Mouse (Mus musculus): ENCODE measurements around the gene Pigm. TPM values are rescaled to one million over a fixed set of nuclear protein-coding genes. Genes with fewer than 3 reads are reported as not detected.

Pigm gene
- polyA plus RNA-seq, 1 experiment, result 19.9 TPM

GRCm38 (mm10) chr1:172423393-172423792 lies 47.0 kb downstream of the Pigm start:
- Histone ChIP-seq H3K4me1 (ENCODE audit: control insufficient read depth, insufficient read depth, low read length) (peaks cover 2% of the 10 kb centered on the region), H3K9ac (ENCODE audit: low read depth, poor library complexity, severe bottlenecking) (no peak overlapping the region), H3K27me3 (ENCODE audit: control insufficient read depth, insufficient read depth, low read length, poor library complexity, severe bottlenecking) (no peaks in the 10 kb centered on the region), H3K36me3 (ENCODE audit: control insufficient read depth, insufficient read depth, low read length, poor library complexity, severe bottlenecking) (no peaks in the 10 kb centered on the region), H3K9me3 (replicated peaks; ENCODE audit: control insufficient read depth, insufficient read depth, low read length, poor library complexity, severe bottlenecking) (no peaks in the 10 kb centered on the region), H3K27ac (ENCODE audit: insufficient read depth, low read length) (no peak overlapping the region), H3K4me3 (ENCODE audit: low read depth, low read length) (no peak overlapping the region)
- TF ChIP-seq POLR2A (IDR thresholded peaks at IDR 0.05; ENCODE audit: insufficient read depth, low read length) (no peak), CTCF (IDR thresholded peaks at IDR 0.05; ENCODE audit: low read depth, low read length) (no peak), EP300 (IDR thresholded peaks at IDR 0.05; ENCODE audit: insufficient read depth, low read depth, low read length) (no peak)

GRCm38 (mm10) chr1:172426419-172426818 lies 50.1 kb downstream of the Pigm start:
- H3K4me1 ChIP-seq (ENCODE audit: control insufficient read depth, insufficient read depth, low read length), result no peaks in the 10 kb centered on the region
- no peak overlapping the region for H3K4me3 ChIP-seq (ENCODE audit: low read depth, low read length)
- no peak overlapping the region for H3K9ac ChIP-seq (ENCODE audit: low read depth, poor library complexity, severe bottlenecking)
- TF ChIP-seq POLR2A (IDR thresholded peaks at IDR 0.05; ENCODE audit: insufficient read depth, low read length), result no peak
- TF ChIP-seq CTCF (IDR thresholded peaks at IDR 0.05; ENCODE audit: low read depth, low read length), result no peak
- TF ChIP-seq EP300 (IDR thresholded peaks at IDR 0.05; ENCODE audit: insufficient read depth, low read depth, low read length), result peak; percentile 66; the same call in 1 of the 2 replicates
- H3K36me3 ChIP-seq (ENCODE audit: control insufficient read depth, insufficient read depth, low read length, poor library complexity, severe bottlenecking), result no peaks in the 10 kb centered on the region
- no peaks in the 10 kb centered on the region for H3K9me3 ChIP-seq (replicated peaks; ENCODE audit: control insufficient read depth, insufficient read depth, low read length, poor library complexity, severe bottlenecking)
- no peaks in the 10 kb centered on the region for H3K27me3 ChIP-seq (ENCODE audit: control insufficient read depth, insufficient read depth, low read length, poor library complexity, severe bottlenecking)
- no peak overlapping the region for H3K27ac ChIP-seq (ENCODE audit: insufficient read depth, low read length)

DNA sequence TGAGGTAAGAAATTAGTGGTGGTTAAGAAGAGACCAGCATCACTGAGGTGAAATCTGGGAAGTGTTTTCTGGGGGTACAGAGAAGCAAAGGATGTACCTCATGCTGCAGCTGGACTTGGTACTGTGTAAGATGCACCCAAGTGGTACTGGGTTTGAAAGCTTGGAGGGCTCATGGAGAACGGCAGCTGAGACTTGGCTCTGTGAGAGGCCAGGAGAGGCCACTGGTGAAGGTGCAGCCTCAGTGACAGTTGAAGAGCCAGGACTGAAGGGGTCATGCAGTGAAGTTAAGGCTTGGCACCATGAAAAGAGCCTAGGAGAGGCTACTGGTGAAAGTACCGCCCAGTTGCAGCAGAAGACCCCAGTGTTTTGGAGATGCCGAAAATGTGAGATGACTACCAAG lies 51.5 kb downstream of the Pigm start:
- H3K4me1 ChIP-seq (ENCODE audit: control insufficient read depth, insufficient read depth, low read length), result no peaks in the 10 kb centered on the region
- TF ChIP-seq POLR2A (IDR thresholded peaks at IDR 0.05; ENCODE audit: insufficient read depth, low read length) (no peak), EP300 (IDR thresholded peaks at IDR 0.05; ENCODE audit: insufficient read depth, low read depth, low read length) (no peak), CTCF (IDR thresholded peaks at IDR 0.05; ENCODE audit: low read depth, low read length) (no peak)
- no peaks in the 10 kb centered on the region for H3K9me3 ChIP-seq (replicated peaks; ENCODE audit: control insufficient read depth, insufficient read depth, low read length, poor library complexity, severe bottlenecking)
- no peaks in the 10 kb centered on the region for H3K27me3 ChIP-seq (ENCODE audit: control insufficient read depth, insufficient read depth, low read length, poor library complexity, severe bottlenecking)
- no peaks in the 10 kb centered on the region for H3K36me3 ChIP-seq (ENCODE audit: control insufficient read depth, insufficient read depth, low read length, poor library complexity, severe bottlenecking)
- H3K4me3 ChIP-seq (ENCODE audit: low read depth, low read length), result no peak overlapping the region
- H3K27ac ChIP-seq (ENCODE audit: insufficient read depth, low read length), result no peak overlapping the region
- no peak overlapping the region for H3K9ac ChIP-seq (ENCODE audit: low read depth, poor library complexity, severe bottlenecking)

GRCm38 (mm10) chr1:172428614-172429013 lies 52.3 kb downstream of the Pigm start:
- Histone ChIP-seq H3K9me3 (replicated peaks; ENCODE audit: control insufficient read depth, insufficient read depth, low read length, poor library complexity, severe bottlenecking) (no peaks in the 10 kb centered on the region), H3K27ac (ENCODE audit: insufficient read depth, low read length) (no peak overlapping the region), H3K36me3 (ENCODE audit: control insufficient read depth, insufficient read depth, low read length, poor library complexity, severe bottlenecking) (no peaks in the 10 kb centered on the region)

GRCm38 (mm10) chr1:172430731-172431220 lies 54.4 kb downstream of the Pigm start:
- H3K9me3 ChIP-seq (replicated peaks; ENCODE audit: control insufficient read depth, insufficient read depth, low read length, poor library complexity, severe bottlenecking), result no peaks in the 10 kb centered on the region
- no peaks in the 10 kb centered on the region for H3K4me1 ChIP-seq (ENCODE audit: control insufficient read depth, insufficient read depth, low read length)
- H3K27me3 ChIP-seq (ENCODE audit: control insufficient read depth, insufficient read depth, low read length, poor library complexity, severe bottlenecking), result no peaks in the 10 kb centered on the region
- H3K27ac ChIP-seq (ENCODE audit: insufficient read depth, low read length), result no peak overlapping the region
- H3K4me3 ChIP-seq (ENCODE audit: low read depth, low read length), result no peak overlapping the region
- H3K9ac ChIP-seq (ENCODE audit: low read depth, poor library complexity, severe bottlenecking), result no peak overlapping the region
- TF ChIP-seq EP300 (IDR thresholded peaks at IDR 0.05; ENCODE audit: insufficient read depth, low read depth, low read length), result no peak
- TF ChIP-seq POLR2A (IDR thresholded peaks at IDR 0.05; ENCODE audit: insufficient read depth, low read length), result no peak
- TF ChIP-seq CTCF (IDR thresholded peaks at IDR 0.05; ENCODE audit: low read depth, low read length), result no peak
- no peaks in the 10 kb centered on the region for H3K36me3 ChIP-seq (ENCODE audit: control insufficient read depth, insufficient read depth, low read length, poor library complexity, severe bottlenecking)

More at GRCm38 (mm10) chr1:172428614-172429013, 52.3 kb downstream of the Pigm start:
- no peak overlapping the region for H3K4me3 ChIP-seq (ENCODE audit: low read depth, low read length)
- no peak for TF ChIP-seq POLR2A (IDR thresholded peaks at IDR 0.05; ENCODE audit: insufficient read depth, low read length)
- TF ChIP-seq CTCF (IDR thresholded peaks at IDR 0.05; ENCODE audit: low read depth, low read length), result no peak
- no peak for TF ChIP-seq EP300 (IDR thresholded peaks at IDR 0.05; ENCODE audit: insufficient read depth, low read depth, low read length)
- H3K4me1 ChIP-seq (ENCODE audit: control insufficient read depth, insufficient read depth, low read length), result no peaks in the 10 kb centered on the region
- no peaks in the 10 kb centered on the region for H3K27me3 ChIP-seq (ENCODE audit: control insufficient read depth, insufficient read depth, low read length, poor library complexity, severe bottlenecking)
- no peak overlapping the region for H3K9ac ChIP-seq (ENCODE audit: low read depth, poor library complexity, severe bottlenecking)

GRCm38 (mm10) chr1:172431836-172432586 lies 55.7 kb downstream of the Pigm start:
- H3K9me3 ChIP-seq (replicated peaks; ENCODE audit: control insufficient read depth, insufficient read depth, low read length, poor library complexity, severe bottlenecking), result no peaks in the 10 kb centered on the region
- no peaks in the 10 kb centered on the region for H3K36me3 ChIP-seq (ENCODE audit: control insufficient read depth, insufficient read depth, low read length, poor library complexity, severe bottlenecking)
- TF ChIP-seq EP300 (IDR thresholded peaks at IDR 0.05; ENCODE audit: insufficient read depth, low read depth, low read length) (no peak), CTCF (IDR thresholded peaks at IDR 0.05; ENCODE audit: low read depth, low read length) (no peak), POLR2A (IDR thresholded peaks at IDR 0.05; ENCODE audit: insufficient read depth, low read length) (no peak)
- no peak overlapping the region for H3K4me3 ChIP-seq (ENCODE audit: low read depth, low read length)
- H3K27me3 ChIP-seq (ENCODE audit: control insufficient read depth, insufficient read depth, low read length, poor library complexity, severe bottlenecking), result no peaks in the 10 kb centered on the region
- H3K27ac ChIP-seq (ENCODE audit: insufficient read depth, low read length), result no peak overlapping the region
- no peak overlapping the region for H3K9ac ChIP-seq (ENCODE audit: low read depth, poor library complexity, severe bottlenecking)
- H3K4me1 ChIP-seq (ENCODE audit: control insufficient read depth, insufficient read depth, low read length), result no peaks in the 10 kb centered on the region

Data from ES-Bruce4 (cell line).